Mouse (Mus musculus): ENCODE data around the gene Efcc1. TPM values are rescaled to one million over a fixed set of nuclear protein-coding genes. Genes with fewer than 3 reads are reported as not detected.

The Efcc1 gene
- 1.4 TPM in 2 replicates for polyA plus RNA-seq (2016; fragmentation: Nextera tagmentation; extraction: Ambion mirVana)

- H3K27me3 ChIP-seq = peaks cover 74% of the 10 kb centered on the region
- WGBS = under 1% methylated on average over 86 of the region's 90 CpGs
- H3K9me3 ChIP-seq = no peaks in the 10 kb centered on the region
- H3K4me2 ChIP-seq (replicated peaks) = peak within 1 kb of the TSS; percentile 96
- peak within 1 kb of the TSS; percentile 49 for H3K4me3 ChIP-seq
- peak; percentile 38; the same call in 1 of the 2 replicates for ATAC-seq (ENCODE audit: insufficient number of reproducible peaks, insufficient read depth, low FRiP score, low TSS enrichment)
- H3K4me1 ChIP-seq = peaks cover 27% of the 10 kb centered on the region
- no peak within 1 kb of the TSS for H3K27ac ChIP-seq
- H3K36me3 ChIP-seq = no peaks in the 10 kb centered on the region
- peak within 1 kb of the TSS; percentile 46 for H3K9ac ChIP-seq
These were observed at the start of gene Efcc1 for GRCm38 (mm10) chr6:87730591-87731462. Gene Efcc1, plus strand, starts transcription at chr6:87730869.

- no peak overlapping the region for H3K4me3 ChIP-seq
- no peak for ATAC-seq (ENCODE audit: insufficient number of reproducible peaks, insufficient read depth, low FRiP score, low TSS enrichment)
- no peak overlapping the region for H3K4me2 ChIP-seq (replicated peaks)
- no peaks in the 10 kb centered on the region for H3K9me3 ChIP-seq
- no peaks in the 10 kb centered on the region for H3K36me3 ChIP-seq
- 82% methylated on average over 3 of the region's 3 CpGs for WGBS
- peaks cover 4% of the 10 kb centered on the region; the same call in 1 of the 2 replicates for H3K4me1 ChIP-seq
- no peak overlapping the region for H3K27ac ChIP-seq
- H3K27me3 ChIP-seq = no peaks in the 10 kb centered on the region
- no peak overlapping the region for H3K9ac ChIP-seq
These were observed 34.7 kb upstream of the Efcc1 start for GRCm38 (mm10) chr6:87695947-87696346.

DNA sequence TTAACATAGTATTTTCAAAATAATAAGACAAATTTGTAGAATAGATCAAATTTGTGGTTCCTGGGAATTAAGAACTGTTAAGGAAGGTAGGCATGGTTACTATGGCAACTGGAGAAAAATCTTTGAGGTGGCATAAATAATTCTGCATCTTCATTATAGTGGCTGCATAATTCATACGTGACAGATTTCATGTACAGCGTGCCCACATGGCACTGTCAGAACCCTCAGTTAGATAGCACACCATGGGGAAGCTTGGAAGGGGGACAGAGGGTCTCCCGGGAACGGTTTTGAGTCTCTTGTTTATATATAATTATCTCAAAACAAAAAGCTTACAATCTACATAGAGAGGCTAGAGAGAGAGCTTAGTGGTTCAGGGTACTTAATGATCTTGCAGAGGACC, 34.1 kb upstream of the Efcc1 start:
- Histone ChIP-seq H3K36me3 (no peaks in the 10 kb centered on the region), H3K27ac (no peak overlapping the region)

GRCm38 (mm10) chr6:87706246-87706645, 24.4 kb upstream of the Efcc1 start:
- H3K4me3 ChIP-seq = no peak overlapping the region
- H3K4me1 ChIP-seq = no peaks in the 10 kb centered on the region
- 41% methylated on average over 3 of the region's 3 CpGs for WGBS
- H3K27me3 ChIP-seq = no peaks in the 10 kb centered on the region
- no peak overlapping the region for H3K4me2 ChIP-seq (replicated peaks)
- no peak for ATAC-seq (ENCODE audit: insufficient number of reproducible peaks, insufficient read depth, low FRiP score, low TSS enrichment)
- no peak overlapping the region for H3K9ac ChIP-seq
- no peak overlapping the region for H3K27ac ChIP-seq
- no peaks in the 10 kb centered on the region for H3K9me3 ChIP-seq
- no peaks in the 10 kb centered on the region for H3K36me3 ChIP-seq

More for the DNA sequence above, 34.1 kb upstream of the Efcc1 start:
- ATAC-seq (ENCODE audit: insufficient number of reproducible peaks, insufficient read depth, low FRiP score, low TSS enrichment) = no peak
- peaks cover 4% of the 10 kb centered on the region; the same call in 1 of the 2 replicates for H3K4me1 ChIP-seq
- no peak overlapping the region for H3K4me3 ChIP-seq
- H3K4me2 ChIP-seq (replicated peaks) = no peak overlapping the region
- no peaks in the 10 kb centered on the region for H3K9me3 ChIP-seq
- no peak overlapping the region for H3K9ac ChIP-seq
- 94% methylated on average over 4 of the region's 4 CpGs for WGBS
- no peaks in the 10 kb centered on the region for H3K27me3 ChIP-seq

DNA sequence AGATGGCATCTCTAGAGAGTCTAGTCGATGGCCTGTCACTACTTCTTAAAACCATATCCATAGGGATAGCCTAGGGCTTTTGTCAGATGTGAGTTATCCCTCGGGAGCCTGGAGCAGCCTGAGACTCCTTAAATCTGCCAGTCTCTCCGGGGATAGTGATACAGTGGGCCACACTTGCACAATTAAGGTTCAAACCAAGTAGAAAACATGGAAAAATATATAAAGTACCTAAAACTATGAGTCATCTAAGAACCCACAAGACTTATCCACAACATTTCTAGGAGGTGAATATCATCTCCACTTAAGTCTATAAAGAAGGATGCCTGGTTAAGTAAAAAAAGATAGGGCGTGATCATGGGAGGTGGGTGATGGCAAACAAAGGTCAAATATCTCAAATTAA, 18.4 kb upstream of the Efcc1 start:
- H3K9me3 ChIP-seq = no peaks in the 10 kb centered on the region
- H3K36me3 ChIP-seq = no peaks in the 10 kb centered on the region
- no peak overlapping the region for H3K4me3 ChIP-seq
- ATAC-seq (ENCODE audit: insufficient number of reproducible peaks, insufficient read depth, low FRiP score, low TSS enrichment) = no peak
- no peaks in the 10 kb centered on the region for H3K27me3 ChIP-seq
- no peaks in the 10 kb centered on the region for H3K4me1 ChIP-seq
- H3K4me2 ChIP-seq (replicated peaks) = no peak overlapping the region
- H3K27ac ChIP-seq = no peak overlapping the region
- no peak overlapping the region for H3K9ac ChIP-seq
- 83% methylated on average over 4 of the region's 4 CpGs for WGBS

GRCm38 (mm10) chr6:87714091-87714490, 16.6 kb upstream of the Efcc1 start:
- H3K9ac ChIP-seq = no peak overlapping the region
- no peaks in the 10 kb centered on the region for H3K9me3 ChIP-seq
- WGBS = 87% methylated on average over 4 of the region's 4 CpGs
- no peak overlapping the region for H3K27ac ChIP-seq
- no peak overlapping the region for H3K4me2 ChIP-seq (replicated peaks)
- no peak overlapping the region for H3K4me3 ChIP-seq
- H3K4me1 ChIP-seq = no peaks in the 10 kb centered on the region
- H3K27me3 ChIP-seq = no peaks in the 10 kb centered on the region
- H3K36me3 ChIP-seq = no peaks in the 10 kb centered on the region
- ATAC-seq (ENCODE audit: insufficient number of reproducible peaks, insufficient read depth, low FRiP score, low TSS enrichment) = no peak

DNA sequence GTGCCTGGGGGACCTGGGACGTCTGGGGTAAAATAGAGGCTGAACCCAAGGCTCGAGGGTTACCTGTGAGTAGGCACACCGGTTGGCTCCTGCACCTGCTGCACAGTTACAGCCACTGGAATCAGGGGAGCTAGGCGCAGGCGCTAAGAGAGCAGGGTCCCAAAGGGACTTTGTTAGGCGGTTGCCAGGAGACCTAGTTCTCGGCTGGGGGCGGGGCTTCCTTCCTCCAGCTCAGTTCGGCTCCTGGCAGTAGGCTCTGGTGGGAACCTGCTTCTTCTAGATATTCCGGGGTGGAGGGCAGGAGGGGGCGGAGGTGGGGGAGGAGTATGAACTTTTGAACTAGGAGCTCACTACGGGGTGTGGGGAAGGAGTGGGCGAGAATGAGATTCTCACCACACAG, 8.0 kb upstream of the Efcc1 start:
- H3K27ac ChIP-seq = no peak overlapping the region
- no peak overlapping the region for H3K4me3 ChIP-seq
- H3K27me3 ChIP-seq = no peaks in the 10 kb centered on the region; the same call in 1 of the 2 replicates
- no peak overlapping the region for H3K9ac ChIP-seq
- ATAC-seq (ENCODE audit: insufficient number of reproducible peaks, insufficient read depth, low FRiP score, low TSS enrichment) = peak; percentile 60; the same call in 1 of the 2 replicates
- H3K4me1 ChIP-seq = peaks cover 7% of the 10 kb centered on the region; the same call in 1 of the 2 replicates
- 5% methylated on average over 13 of the region's 13 CpGs for WGBS
- H3K36me3 ChIP-seq = no peaks in the 10 kb centered on the region
- H3K9me3 ChIP-seq = no peaks in the 10 kb centered on the region
- H3K4me2 ChIP-seq (replicated peaks) = no peak overlapping the region

- ATAC-seq (ENCODE audit: insufficient number of reproducible peaks, insufficient read depth, low FRiP score, low TSS enrichment) = no peak
- Histone ChIP-seq H3K9me3 (no peaks in the 10 kb centered on the region), H3K4me2 (replicated peaks) (no peak overlapping the region), H3K27me3 (peaks cover 23% of the 10 kb centered on the region), H3K4me1 (peaks cover 9% of the 10 kb centered on the region; the same call in 1 of the 2 replicates), H3K36me3 (no peaks in the 10 kb centered on the region), H3K9ac (no peak overlapping the region), H3K27ac (no peak overlapping the region), H3K4me3 (no peak overlapping the region)
- 81% methylated on average over 7 of the region's 7 CpGs for WGBS
These were observed 5.3 kb upstream of the Efcc1 start for GRCm38 (mm10) chr6:87725267-87725912.

GRCm38 (mm10) chr6:87728102-87728501, 2.6 kb upstream of the Efcc1 start:
- no peaks in the 10 kb centered on the region for H3K9me3 ChIP-seq
- 76% methylated on average over 3 of the region's 3 CpGs for WGBS
- H3K4me3 ChIP-seq = no peak overlapping the region
- no peaks in the 10 kb centered on the region for H3K36me3 ChIP-seq
- H3K4me1 ChIP-seq = peaks cover 22% of the 10 kb centered on the region
- no peak overlapping the region for H3K4me2 ChIP-seq (replicated peaks)
- H3K27ac ChIP-seq = no peak overlapping the region
- no peak for ATAC-seq (ENCODE audit: insufficient number of reproducible peaks, insufficient read depth, low FRiP score, low TSS enrichment)
- H3K27me3 ChIP-seq = peaks cover 50% of the 10 kb centered on the region
- no peak overlapping the region for H3K9ac ChIP-seq

GRCm38 (mm10) chr6:87730141-87730540, 528 bp upstream of the Efcc1 start:
- Histone ChIP-seq H3K4me1 (peaks cover 27% of the 10 kb centered on the region), H3K27me3 (peaks cover 70% of the 10 kb centered on the region), H3K9ac (no peak overlapping the region), H3K36me3 (no peaks in the 10 kb centered on the region), H3K4me3 (peak overlapping the region; percentile 49), H3K9me3 (no peaks in the 10 kb centered on the region), H3K27ac (no peak overlapping the region), H3K4me2 (replicated peaks) (peak overlapping the region; percentile 96)
- WGBS = 14% methylated on average over 13 of the region's 13 CpGs
- no peak for ATAC-seq (ENCODE audit: insufficient number of reproducible peaks, insufficient read depth, low FRiP score, low TSS enrichment)

DNA sequence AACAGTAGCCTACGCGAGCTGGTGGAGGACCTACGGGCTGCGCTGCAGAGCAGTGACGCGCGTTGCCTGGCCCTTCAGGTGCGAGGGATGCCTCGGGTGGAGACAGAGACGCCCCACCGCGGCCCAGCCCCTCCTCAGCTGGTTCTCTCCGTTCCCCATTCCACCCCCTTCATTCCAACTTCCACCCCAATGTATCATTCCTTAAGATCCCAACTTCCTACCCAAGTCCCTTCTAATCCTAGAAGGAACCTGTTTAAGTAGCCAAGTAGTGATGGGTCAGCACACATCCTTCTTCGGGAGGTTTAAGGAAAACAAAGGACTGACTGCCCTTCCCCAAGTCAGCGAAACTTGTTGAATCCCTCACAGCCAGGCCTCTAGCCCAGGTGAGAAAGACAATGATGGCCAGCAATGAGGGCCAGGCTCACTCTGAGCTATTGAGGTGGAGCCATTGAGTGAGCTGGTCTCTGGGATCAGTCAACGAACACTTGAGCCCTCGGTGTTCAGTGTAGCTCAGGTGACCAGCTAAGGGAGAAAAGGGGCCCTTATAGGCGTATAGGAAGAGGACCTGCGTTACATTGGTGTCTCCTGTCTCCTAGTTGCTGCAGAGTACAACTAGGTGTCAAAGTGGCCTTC, 910 bp downstream of the Efcc1 start:
- 4% methylated on average over 19 of the region's 19 CpGs for WGBS
- peak overlapping the region; percentile 96 for H3K4me2 ChIP-seq (replicated peaks)
- no peak for ATAC-seq (ENCODE audit: insufficient number of reproducible peaks, insufficient read depth, low FRiP score, low TSS enrichment)

More for the DNA sequence above, 910 bp downstream of the Efcc1 start:
- peak overlapping the region; percentile 46; the same call in 1 of the 2 replicates for H3K9ac ChIP-seq
- H3K36me3 ChIP-seq = no peaks in the 10 kb centered on the region
- H3K4me3 ChIP-seq = peak overlapping the region; percentile 49
- peaks cover 27% of the 10 kb centered on the region for H3K4me1 ChIP-seq
- H3K27ac ChIP-seq = no peak overlapping the region
- H3K9me3 ChIP-seq = no peaks in the 10 kb centered on the region
- peaks cover 74% of the 10 kb centered on the region for H3K27me3 ChIP-seq

Data from embryonic facial prominence, embryonic 12.5 days (tissue).